Mouse (Mus musculus): ENCODE measurements at regions not wholly inside any gene's neighbourhood (a gene's known extent, or its start where the extent isn't known, plus 50 kb on each side); places are given as distances from the start of the nearest gene placed in this dataset.
A peak's percentile ranks its signal among the peaks of the same experiment; 100 is the strongest.

DNA sequence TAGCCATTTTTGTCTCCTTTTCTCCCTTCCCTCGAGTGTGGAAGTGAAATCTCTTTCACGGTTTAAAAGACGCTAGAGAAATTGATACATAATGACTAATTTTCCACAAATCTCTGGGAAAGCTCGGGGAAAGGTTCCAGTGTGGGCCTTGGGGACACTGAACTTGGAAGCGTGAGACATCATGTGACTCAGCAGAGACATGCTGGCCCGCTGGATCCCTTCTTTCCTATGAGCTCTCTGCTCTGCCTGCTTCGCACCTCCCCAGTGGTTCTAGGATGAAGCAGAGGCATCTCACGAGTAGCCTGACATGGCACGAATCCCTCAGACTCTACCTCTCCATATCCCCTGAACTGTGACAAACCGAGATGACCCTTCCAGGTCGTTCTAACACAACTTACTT lies 206.2 kb downstream of the Rnd3 start:
- DNase-seq (ENCODE audit: low spot score in 2 of 2): no peak

DNA sequence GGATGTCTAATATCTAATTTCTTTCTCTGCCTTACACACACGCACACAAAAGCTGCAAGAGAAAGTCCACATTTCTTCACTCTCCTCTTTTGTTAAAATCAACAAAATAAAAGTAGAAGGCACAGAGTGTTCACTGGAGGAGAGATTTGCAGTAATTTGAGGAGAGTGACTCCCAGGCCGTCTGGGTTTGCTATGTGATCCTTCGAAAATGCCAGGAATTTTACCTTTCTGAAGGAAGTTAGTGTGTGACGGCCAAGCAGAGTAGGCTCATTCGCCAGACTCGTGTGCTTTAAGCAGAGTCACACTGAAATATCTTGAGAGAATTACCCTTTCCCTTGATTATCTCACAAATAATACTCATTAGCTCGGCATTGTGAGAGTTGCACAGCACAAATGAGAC lies 216.0 kb downstream of the Rnd3 start:
- no peak for DNase-seq (ENCODE audit: low spot score in 2 of 2)

DNA sequence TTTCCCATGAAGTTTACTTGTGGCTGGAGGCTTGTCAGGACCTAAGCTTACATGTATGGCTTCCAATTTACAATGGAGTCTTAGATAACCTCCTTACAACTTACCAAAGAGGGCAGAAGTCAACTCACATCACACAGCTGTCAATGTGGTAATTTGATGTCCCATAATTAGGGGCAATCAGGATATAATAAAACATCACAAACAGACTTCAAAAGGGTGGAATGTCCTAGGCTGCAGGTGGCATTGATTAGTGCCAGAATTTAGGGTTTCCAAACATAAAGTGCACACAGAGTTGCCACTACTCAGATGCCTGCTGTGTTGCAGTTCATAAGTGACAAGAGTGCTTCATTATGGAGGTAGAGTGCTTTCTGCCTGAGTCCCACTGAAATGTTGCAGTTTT lies 227.9 kb downstream of the Rnd3 start:
- no peak for DNase-seq (ENCODE audit: low spot score in 2 of 2)

- DNase-seq (ENCODE audit: low spot score in 2 of 2): peak; percentile 28 to 43
Observed at GRCm38 (mm10) chr2:50916323-50917221, 232.3 kb downstream of the Rnd3 start.

GRCm38 (mm10) chr2:50915149-50915548 lies 233.8 kb downstream of the Rnd3 start:
- DNase-seq (ENCODE audit: low spot score in 2 of 2): no peak

- no peak for DNase-seq (ENCODE audit: low spot score in 2 of 2)
Observed at GRCm38 (mm10) chr2:50914176-50914575, 234.7 kb downstream of the Rnd3 start.

DNA sequence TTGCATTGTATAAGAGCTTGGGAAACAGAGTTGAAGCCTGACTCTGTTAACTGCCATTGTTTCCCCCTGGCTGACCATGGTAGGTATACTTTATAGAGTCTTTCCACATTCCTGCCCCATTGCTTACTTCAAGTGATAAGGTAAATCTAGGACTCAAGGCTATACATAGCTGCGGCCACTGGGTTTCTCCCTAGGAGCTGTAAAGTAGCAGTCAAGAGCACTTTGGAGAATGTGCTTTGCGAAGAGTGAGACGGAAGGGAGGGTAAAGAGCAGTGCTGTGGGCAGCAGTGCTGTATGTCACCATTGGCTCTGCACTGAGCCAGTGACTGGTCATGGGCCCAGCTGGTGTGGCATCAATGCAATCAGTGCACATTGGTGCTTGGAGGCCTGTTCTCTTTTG lies 240.1 kb downstream of the Rnd3 start:
- no peak for DNase-seq (ENCODE audit: low spot score in 2 of 2)

- no peak for DNase-seq (ENCODE audit: low spot score in 2 of 2)
Observed at GRCm38 (mm10) chr2:50902701-50903100, 246.2 kb downstream of the Rnd3 start.

DNA sequence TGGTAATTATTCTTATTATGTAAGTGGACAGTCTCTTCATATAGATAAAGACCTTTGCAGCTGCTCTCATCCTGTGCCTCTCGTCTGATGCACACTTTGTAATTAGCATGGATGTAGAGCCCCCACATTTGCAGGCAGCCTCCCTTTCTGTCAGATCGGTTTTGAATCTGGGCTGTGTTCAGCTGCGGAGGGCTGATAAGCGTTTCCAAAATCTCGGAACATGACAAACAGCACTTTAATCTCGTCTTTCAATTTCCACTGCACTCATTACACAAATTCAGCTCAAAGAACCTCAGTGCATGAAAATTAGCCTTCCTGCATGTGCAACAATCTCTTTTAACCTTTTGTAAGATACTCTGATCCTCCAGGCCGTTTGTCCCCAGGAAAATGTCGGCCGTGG lies 246.7 kb downstream of the Rnd3 start:
- no peak for DNase-seq (ENCODE audit: low spot score in 2 of 2)

DNA sequence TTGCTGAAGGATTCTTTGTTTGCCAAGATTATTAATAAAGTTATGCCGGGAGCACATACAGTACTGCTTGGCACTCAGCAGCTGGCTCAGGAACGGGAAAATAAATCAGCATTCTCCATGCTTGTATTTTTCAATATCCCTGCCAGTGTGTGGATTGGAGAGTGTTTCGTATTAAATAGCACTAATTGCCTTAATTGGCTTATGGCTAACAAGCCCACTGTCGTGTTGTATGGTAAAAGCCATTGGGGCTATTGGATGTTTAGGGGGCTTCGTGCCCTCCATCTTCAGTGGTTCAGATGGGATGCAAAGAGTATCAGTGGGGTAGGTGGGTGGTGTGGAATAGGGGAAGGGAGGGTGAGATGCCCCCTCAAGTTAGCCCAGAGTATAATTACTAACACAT lies 259.9 kb downstream of the Rnd3 start:
- DNase-seq (ENCODE audit: low spot score in 2 of 2): peak; percentile 20 to 58

- DNase-seq (ENCODE audit: low spot score in 2 of 2): no peak
Observed at GRCm38 (mm10) chr2:50887954-50888353, 261.0 kb downstream of the Rnd3 start.

DNA sequence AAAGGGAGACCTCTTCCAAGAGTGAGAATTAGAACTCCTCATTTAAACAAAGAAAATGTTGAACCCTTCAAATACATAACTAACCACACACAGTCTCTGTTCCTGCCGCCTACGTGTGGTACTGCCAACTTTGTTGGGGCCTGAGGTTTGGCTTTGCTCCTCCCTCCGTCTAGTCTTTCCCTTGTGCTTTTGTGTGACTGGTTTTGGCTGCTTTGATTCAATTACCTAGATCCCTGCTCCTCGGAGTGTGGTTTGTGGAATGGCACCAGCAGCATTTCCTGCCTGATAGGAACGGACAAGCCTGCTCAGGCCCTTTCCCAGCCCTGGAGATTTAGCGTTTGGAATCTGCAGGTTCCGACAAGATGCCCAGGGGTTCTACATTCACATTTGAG lies 263.0 kb downstream of the Rnd3 start:
- no peak for DNase-seq (ENCODE audit: low spot score in 2 of 2)

GRCm38 (mm10) chr2:50885280-50885923 lies 263.5 kb downstream of the Rnd3 start:
- no peak for DNase-seq (ENCODE audit: low spot score in 2 of 2)

GRCm38 (mm10) chr2:50881514-50882038 lies 267.3 kb downstream of the Rnd3 start:
- DNase-seq (ENCODE audit: low spot score in 2 of 2): no peak

- no peak for DNase-seq (ENCODE audit: low spot score in 2 of 2)
Observed at GRCm38 (mm10) chr2:50880806-50881205, 268.1 kb downstream of the Rnd3 start.

DNA sequence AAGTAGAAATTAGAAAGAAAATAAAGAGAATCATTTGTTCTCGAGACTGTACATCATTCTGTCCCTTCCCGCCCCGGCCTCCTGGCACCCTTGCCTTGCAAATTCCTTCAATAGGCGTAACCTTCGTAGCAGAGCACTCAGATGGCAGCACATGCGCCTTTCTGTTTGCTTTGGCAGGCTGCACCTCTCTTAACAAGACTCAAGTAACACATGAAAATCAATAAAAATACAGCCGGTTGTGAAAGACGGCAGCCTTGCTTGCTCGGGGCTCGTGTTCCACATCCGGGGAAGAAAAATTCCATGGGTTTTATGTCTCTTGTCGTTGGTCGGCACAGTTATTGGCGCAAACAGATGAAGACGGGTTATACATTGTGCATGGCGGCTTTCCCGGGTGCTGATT lies 271.2 kb downstream of the Rnd3 start:
- no peak for DNase-seq (ENCODE audit: low spot score in 2 of 2)

- no peak for DNase-seq (ENCODE audit: low spot score in 2 of 2)
Observed at GRCm38 (mm10) chr2:50875072-50875471, 273.8 kb downstream of the Rnd3 start.

DNA sequence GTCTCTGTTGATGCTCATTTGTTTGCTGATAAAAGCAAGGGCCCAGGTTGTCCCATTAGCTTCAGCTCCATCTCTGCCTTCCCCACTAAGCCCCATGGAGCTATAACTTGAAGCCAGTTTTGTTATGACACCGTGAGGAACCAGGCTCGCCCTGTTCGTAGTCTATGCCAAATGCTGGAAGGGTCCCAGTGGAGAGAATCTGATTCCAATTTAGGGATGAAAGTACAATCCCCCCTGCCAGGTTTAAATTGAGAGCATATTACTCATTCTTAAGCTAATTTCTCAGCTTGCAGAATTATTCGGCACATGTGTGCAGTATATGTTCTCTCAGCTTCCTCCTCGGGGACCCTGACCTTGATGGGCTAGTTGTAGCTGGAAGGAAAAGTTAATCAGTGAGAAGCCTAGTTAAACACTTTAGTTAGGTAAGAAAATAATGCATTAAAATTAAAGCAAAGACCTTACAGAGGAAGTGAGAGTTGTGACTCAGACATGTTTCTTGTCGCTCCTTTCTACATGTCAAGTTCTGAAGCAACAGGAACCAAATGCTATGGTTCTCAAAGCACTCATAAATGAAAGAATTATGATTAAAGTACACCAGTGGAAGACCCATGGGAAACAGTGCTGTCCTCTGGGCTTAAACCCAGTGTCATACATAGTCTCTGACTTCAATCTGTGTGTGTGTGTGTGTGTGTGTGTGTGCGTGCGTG lies 295.2 kb downstream of the Rnd3 start:
- no peak for DNase-seq (ENCODE audit: low spot score in 2 of 2)

- no peak for DNase-seq (ENCODE audit: low spot score in 2 of 2)
Observed at GRCm38 (mm10) chr2:50852413-50852919, 296.4 kb downstream of the Rnd3 start.

- DNase-seq (ENCODE audit: low spot score in 2 of 2): no peak
Observed at GRCm38 (mm10) chr2:50850071-50850470, 298.8 kb downstream of the Rnd3 start.

DNA sequence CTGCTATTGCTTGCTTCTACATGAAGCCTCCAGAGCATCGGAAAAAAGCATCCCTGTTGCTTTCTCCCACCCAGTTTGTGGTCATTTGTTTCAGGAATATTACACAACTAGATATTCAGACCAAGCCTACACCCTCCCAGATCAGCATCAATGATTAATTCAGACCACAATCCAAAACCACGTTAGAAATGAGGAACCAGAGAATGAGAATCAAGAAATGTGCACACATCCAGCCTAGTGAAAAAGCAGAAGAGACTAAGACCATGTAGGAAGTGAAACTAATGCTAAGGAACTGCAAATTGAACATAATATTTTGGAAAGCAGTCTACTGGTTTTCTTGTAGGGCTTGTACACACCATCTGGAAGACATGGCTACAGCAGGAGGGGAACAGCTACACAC lies 307.0 kb downstream of the Rnd3 start:
- no peak for DNase-seq (ENCODE audit: low spot score in 2 of 2)
